Mouse (Mus musculus): ENCODE results near the gene H13.

DNA sequence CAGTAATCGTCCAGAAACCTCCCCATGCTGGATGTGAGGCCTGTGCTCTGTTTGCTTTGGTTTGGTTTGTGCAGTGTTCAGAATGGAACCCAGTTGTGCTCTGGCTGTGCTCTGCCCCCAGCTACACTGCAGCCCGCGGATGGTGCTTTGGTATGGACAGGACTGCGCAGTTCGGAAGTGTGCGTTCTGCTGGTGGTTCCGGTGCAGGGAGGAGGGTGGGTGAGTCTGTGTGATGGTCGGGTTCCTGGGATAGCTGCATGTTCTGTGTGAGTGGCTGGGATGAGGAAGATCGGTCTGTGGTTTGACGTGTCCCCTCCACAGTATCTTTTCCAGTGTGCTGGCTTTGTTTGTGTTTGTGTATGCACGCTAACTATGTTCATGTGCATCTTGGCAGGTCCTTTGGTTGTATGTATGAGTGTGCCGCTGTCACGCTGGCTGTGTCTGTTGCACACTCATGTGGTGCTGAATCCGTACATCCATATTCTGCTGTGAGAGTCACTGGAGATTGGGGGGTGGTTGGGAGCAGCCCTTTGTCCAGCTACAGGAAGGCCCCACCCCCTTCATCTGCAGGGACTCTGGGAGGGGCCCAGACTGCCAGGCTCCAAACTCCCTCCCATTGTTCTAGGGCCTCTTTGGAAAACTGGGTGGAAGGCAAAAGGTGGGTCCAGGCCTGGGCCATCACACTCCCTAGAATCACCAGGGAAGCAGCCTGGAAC is 58.7 kb downstream of the H13 start:
- no peak for TF ChIP-seq CTCF (conservative IDR thresholded peaks at IDR 0.05; ENCODE audit: insufficient read depth, insufficient read length, low read depth, low read length)
- no peak for TF ChIP-seq POLR2A (IDR thresholded peaks at IDR 0.05; ENCODE audit: low read depth, low read length)
